Mouse (Mus musculus): Measurements from ENCODE around the gene Mrvi1.

DNA sequence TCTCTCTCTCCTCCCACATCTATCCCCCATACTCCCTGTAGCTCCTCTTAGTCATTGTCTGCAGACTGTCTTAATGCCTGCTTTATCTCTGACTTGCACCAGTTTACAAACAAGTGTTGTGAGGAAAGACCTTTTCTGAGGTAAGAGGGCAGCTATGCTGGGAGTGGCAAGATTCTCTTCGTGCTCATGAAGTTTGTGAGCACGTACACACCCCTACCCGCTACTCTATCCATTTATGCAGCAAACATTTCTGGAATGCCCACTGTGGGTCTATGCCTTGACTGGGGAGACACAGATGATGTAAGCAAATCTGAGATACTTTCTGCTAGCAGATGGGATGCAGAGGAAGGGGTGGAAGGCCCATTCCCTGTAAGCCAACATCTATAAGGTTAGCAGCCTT is 48.9 kb downstream of the Mrvi1 start:
- no peak for TF ChIP-seq CTCF (IDR thresholded peaks at IDR 0.05; ENCODE audit: borderline replicate concordance, insufficient read depth, low read length)
- no peak for TF ChIP-seq POLR2A (IDR thresholded peaks at IDR 0.05; ENCODE audit: low read depth, low read length)

All from embryonic fibroblast, embryonic 13.5 days (primary cell).